Mouse (Mus musculus): ENCODE data around the gene Gm10057. TPM values are rescaled to one million over a fixed set of nuclear protein-coding genes. Genes with fewer than 3 reads are reported as not detected.
"Not testable (repeated sequence)": the region's sequence is repeated elsewhere in the genome, so short reads cannot be mapped to it uniquely, and the experiment has no call there.

The Gm10057 gene
- total RNA-seq (2015) = not detected in 2 replicates
- not detected in 2 replicates for total RNA-seq (2017)

- ATAC-seq (replicated peaks; ENCODE audit: poor library complexity) = not testable (repeated sequence)
These were observed at the start of gene Gm10057 for GRCm38 (mm10) chrX:154054939-154055338. Gm10057 (minus strand) TSS chrX:154055039.

DNA sequence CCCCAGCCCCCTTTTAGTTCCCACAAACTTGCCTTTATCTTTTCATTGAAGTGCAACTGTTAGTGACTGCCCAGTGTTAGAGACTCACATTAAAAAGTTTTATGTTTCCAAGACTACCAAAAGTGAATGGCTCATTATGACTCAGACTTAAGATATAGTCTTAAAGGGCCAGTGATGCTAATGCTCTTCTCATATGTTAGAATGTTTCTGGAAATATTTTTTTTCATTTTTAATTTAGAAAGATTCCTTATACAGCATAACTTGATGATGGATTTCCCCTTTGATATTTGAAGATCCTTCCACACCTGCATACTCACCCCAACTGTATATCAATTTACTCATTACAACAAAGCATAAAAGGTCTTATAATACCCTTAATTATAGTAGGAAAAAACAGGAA, 21.1 kb downstream of the Gm10057 start, which contains the start of gene 4921511M17Rik:
Gene 4921511M17Rik (minus strand): TSS at position 101 of the 400 bp plus-strand sequence.
- ATAC-seq (replicated peaks; ENCODE audit: poor library complexity) = not testable (repeated sequence)

- not testable (repeated sequence) for ATAC-seq (replicated peaks; ENCODE audit: poor library complexity)
These were observed 42.3 kb downstream of the Gm10057 start, which contains the start of gene Samt1 for GRCm38 (mm10) chrX:154012540-154012939. Samt1 (minus strand) TSS chrX:154012640.

Other genes starting within 250 kb of the Gm10057 start
- gene Spin2c, start 222.8 kb downstream of the Gm10057 start, total RNA-seq (2015) = not detected in 2 replicates
- gene Spin2c, start 222.8 kb downstream of the Gm10057 start, total RNA-seq (2017) = 0.44 TPM in 1 of 2 replicates, not detected in the other
- gene Samt1, start 42.4 kb downstream of the Gm10057 start, total RNA-seq (2015) = not detected in 2 replicates
- gene Samt1, start 42.4 kb downstream of the Gm10057 start, total RNA-seq (2017) = not detected in 2 replicates
- gene 4921511M17Rik, start 21.2 kb downstream of the Gm10057 start, total RNA-seq (2015) = not detected in 2 replicates
- gene 4921511M17Rik, start 21.2 kb downstream of the Gm10057 start, total RNA-seq (2017) = not detected in 2 replicates
- gene Gm15140, start 65.6 kb upstream of the Gm10057 start, total RNA-seq (2015) = not detected in 2 replicates
- gene Gm15140, start 65.6 kb upstream of the Gm10057 start, total RNA-seq (2017) = not detected in 2 replicates

Data from megakaryocyte progenitor cell, adult 5-6 weeks (primary cell).